Mouse (Mus musculus) hindbrain, postnatal 0 days (tissue): ENCODE measurements around the gene Elmo1. TPM values are rescaled to one million over a fixed set of nuclear protein-coding genes. Genes with fewer than 3 reads are reported as not detected.

Source experiments
- ATAC-seq: fragments of 200-750 bp; cut with Nextera tagmentation; 2 replicates; pipeline ENCODE4 v1.8.0; 2017; ENCODE audit warnings: mild to moderate bottlenecking, moderate TSS enrichment, moderate library complexity
- DNase-seq: peaks from one replicate; pipeline ENCODE4 v3.0.0-alpha.2; 2015; ENCODE audit warnings: low spot score
- H3K27ac ChIP-seq: fragments of 300-500 bp; sonication (generic); 2 replicates; pipeline ENCODE4 v1.5.1; 2014; ENCODE audit warnings: mild to moderate bottlenecking
- H3K27me3 ChIP-seq: fragments of 300-500 bp; sonication (generic); 2 replicates; pipeline ENCODE4 v1.6.1; 2014; ENCODE audit warnings: low read length, mixed read lengths; ENCODE audit not compliant: insufficient read depth
- H3K36me3 ChIP-seq: fragments of 300-500 bp; sonication (generic); 2 replicates; pipeline ENCODE4 v1.6.1; 2014; ENCODE audit warnings: low read length, mixed read lengths; ENCODE audit not compliant: insufficient read depth
- H3K4me1 ChIP-seq: fragments of 300-500 bp; sonication (generic); 2 replicates; pipeline ENCODE4 v1.6.1; 2014; ENCODE audit warnings: antibody characterized with exemption, low read length, mixed read lengths; ENCODE audit not compliant: insufficient read depth
- H3K4me2 ChIP-seq: fragments of 300-500 bp; sonication (generic); 2 replicates; pipeline ENCODE4 v1.6.1; 2014; ENCODE audit warnings: low read depth, mild to moderate bottlenecking, low read length, moderate library complexity, mixed read lengths
- H3K4me3 ChIP-seq: fragments of 300-500 bp; sonication (generic); 2 replicates; pipeline ENCODE4 v1.5.1; 2014; ENCODE audit warnings: low read length
- H3K9ac ChIP-seq: fragments of 300-500 bp; sonication (generic); replicated peaks from 2 replicates; pipeline ENCODE4 v1.6.1; 2014; ENCODE audit warnings: mild to moderate bottlenecking, low read length, moderate library complexity, mixed read lengths
- H3K9me3 ChIP-seq: fragments of 300-500 bp; sonication (generic); 2 replicates; pipeline ENCODE4 v1.6.1; 2016; ENCODE audit warnings: low read length, mixed read lengths
- CTCF ChIP-seq: IDR thresholded peaks from 2 replicates; pipeline ENCODE4 v1.5.1; 2016; ENCODE audit warnings: antibody characterized with exemption, control low read depth, low read depth
- WGBS: fragments of 180-500 bp; shearing (Covaris S2); extraction: QIAGEN DNeasy Blood & Tissue Kit; methylation state at CpG from one replicate; pipeline ENCODE4 v1.1.7; 2014; 5-methylcytosine and 5-hydroxymethylcytosine counted together
- polyA plus RNA-seq: library from polyadenylated mRNA; unstranded; fragments of >200 nt; fragmentation: Nextera tagmentation; extraction: Ambion mirVana; gene quantifications from 2 replicates; pipeline ENCODE4 v1.2.1, GENCODE M21; 2015
- total RNA-seq: library from RNA; depleted of rRNA; stranded (reverse); fragments of >200 nt; gene quantifications from 2 replicates; pipeline ENCODE4 v1.2.3, GENCODE M21; 2014

Gene Elmo1
- total and polyA plus RNA-seq, 2 experiments from 2014 or later = 35.8 to 37.5 TPM

GRCm38 (mm10) chr13:20227923-20228705 is 137.7 kb downstream of the Elmo1 start:
- no peak for TF ChIP-seq CTCF
- Histone ChIP-seq H3K27me3 (no peaks in the 10 kb centered on the region), H3K9ac (no peak overlapping the region), H3K9me3 (no peaks in the 10 kb centered on the region), H3K4me3 (no peak overlapping the region), H3K4me1 (peaks cover 4% of the 10 kb centered on the region; the same call in 1 of the 2 replicates), H3K36me3 (no peaks in the 10 kb centered on the region), H3K4me2 (no peak overlapping the region), H3K27ac (peak overlapping the region; percentile 41; the same call in 1 of the 2 replicates)
- ATAC-seq = peak; percentile 93
- WGBS = 43% methylated on average over 11 of the region's 11 CpGs
- DNase-seq = peak; percentile 58

GRCm38 (mm10) chr13:20231837-20232728 is 141.7 kb downstream of the Elmo1 start:
- Histone ChIP-seq H3K27me3 (no peaks in the 10 kb centered on the region), H3K9ac (no peak overlapping the region), H3K4me3 (no peak overlapping the region), H3K9me3 (no peaks in the 10 kb centered on the region), H3K4me1 (peaks cover 4% of the 10 kb centered on the region; the same call in 1 of the 2 replicates), H3K27ac (peak overlapping the region; percentile 26; the same call in 1 of the 2 replicates), H3K4me2 (no peak overlapping the region), H3K36me3 (no peaks in the 10 kb centered on the region)
- DNase-seq (peak; percentile 40), ATAC-seq (no peak; the same call in 1 of the 2 replicates)
- no peak for TF ChIP-seq CTCF
- 51% methylated on average over 11 of the region's 11 CpGs for WGBS

- ATAC-seq (no peak), DNase-seq (no peak)
- H3K9me3 ChIP-seq = no peaks in the 10 kb centered on the region
- no peak overlapping the region for H3K4me2 ChIP-seq
- H3K27me3 ChIP-seq = no peaks in the 10 kb centered on the region
- whole genome bisulfite sequencing = 78% methylated on average over 7 of the region's 7 CpGs
- no peak overlapping the region for H3K27ac ChIP-seq
- H3K9ac ChIP-seq = no peak overlapping the region
- no peaks in the 10 kb centered on the region for H3K36me3 ChIP-seq
- TF ChIP-seq CTCF = no peak
- H3K4me3 ChIP-seq = no peak overlapping the region
- peaks cover 4% of the 10 kb centered on the region; the same call in 1 of the 2 replicates for H3K4me1 ChIP-seq
These were observed 143.3 kb downstream of the Elmo1 start for GRCm38 (mm10) chr13:20233707-20234106.

- WGBS = 76% methylated on average over 5 of the region's 5 CpGs
- Histone ChIP-seq H3K27me3 (no peaks in the 10 kb centered on the region), H3K36me3 (no peaks in the 10 kb centered on the region), H3K4me1 (no peaks in the 10 kb centered on the region), H3K4me2 (no peak overlapping the region), H3K27ac (no peak overlapping the region), H3K4me3 (no peak overlapping the region), H3K9me3 (no peaks in the 10 kb centered on the region), H3K9ac (no peak overlapping the region)
- ATAC-seq = no peak
- DNase-seq = no peak
- no peak for TF ChIP-seq CTCF
These were observed 147.2 kb downstream of the Elmo1 start for GRCm38 (mm10) chr13:20237615-20238014.

GRCm38 (mm10) chr13:20238146-20238545 is 147.8 kb downstream of the Elmo1 start:
- 61% methylated on average over 3 of the region's 3 CpGs for WGBS
- Histone ChIP-seq H3K4me2 (no peak overlapping the region), H3K9ac (no peak overlapping the region), H3K4me1 (no peaks in the 10 kb centered on the region), H3K4me3 (no peak overlapping the region), H3K27ac (no peak overlapping the region), H3K9me3 (no peaks in the 10 kb centered on the region), H3K27me3 (no peaks in the 10 kb centered on the region), H3K36me3 (no peaks in the 10 kb centered on the region)
- no peak for TF ChIP-seq CTCF
- ATAC-seq (no peak), DNase-seq (no peak)

GRCm38 (mm10) chr13:20238743-20239142 is 148.3 kb downstream of the Elmo1 start:
- no peak for ATAC-seq

More at GRCm38 (mm10) chr13:20238743-20239142, 148.3 kb downstream of the Elmo1 start:
- H3K9ac ChIP-seq = no peak overlapping the region
- no peaks in the 10 kb centered on the region for H3K4me1 ChIP-seq
- no peak for TF ChIP-seq CTCF
- H3K4me3 ChIP-seq = no peak overlapping the region
- H3K27ac ChIP-seq = no peak overlapping the region
- H3K4me2 ChIP-seq = no peak overlapping the region
- H3K27me3 ChIP-seq = no peaks in the 10 kb centered on the region
- DNase-seq = no peak
- no peaks in the 10 kb centered on the region for H3K9me3 ChIP-seq
- 89% methylated on average over 3 of the region's 3 CpGs for WGBS
- no peaks in the 10 kb centered on the region for H3K36me3 ChIP-seq
